Comparison of ENCODE assay signal across 9 mouse cellular contexts in the genomic region with DNA sequence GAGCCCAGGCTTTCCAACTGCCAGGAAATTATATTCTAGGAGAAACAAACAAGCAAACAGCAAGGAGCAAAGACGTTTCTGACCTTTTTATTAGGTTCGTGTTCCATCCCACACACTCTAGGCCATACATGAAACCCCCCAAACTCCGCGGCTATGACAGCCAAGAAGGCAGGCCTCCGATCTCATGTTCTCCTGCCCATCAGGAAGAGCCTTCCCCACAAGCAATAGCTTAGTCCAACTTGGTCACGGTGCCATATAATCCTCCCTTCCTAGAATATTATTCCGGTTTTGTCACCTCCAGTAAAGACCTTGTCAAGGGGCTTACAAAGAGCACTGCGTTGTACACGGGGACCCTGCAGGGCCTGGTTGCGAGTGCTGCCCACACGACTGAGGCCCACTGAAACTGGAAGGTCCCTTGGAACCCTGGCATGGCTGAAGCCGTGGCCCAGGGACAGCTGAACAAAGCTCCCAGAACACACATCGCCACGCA. TPM values are rescaled to one million over a fixed set of nuclear protein-coding genes. Genes with fewer than 3 reads are reported as not detected.
DNase-seq lines count a peak whose midpoint lies in the region; ATAC-seq and TF ChIP-seq lines count a peak whose summit lies in the region.
"Had no signal": no experiment of that assay in that cellular context is flagged by ENCODE, and none has a peak within 500 bp of the region (broad histone marks: within the 10 kb centered on the region; RNA-seq: fewer than 3 reads in every experiment).

No protein-coding gene starts in this region.

- H3K36me3 ChIP-seq in kidney, postnatal 0 days (ENCODE audit: insufficient read depth, low read length), result no peaks in the 10 kb centered on the region
- no peaks in the 10 kb centered on the region for H3K36me3 ChIP-seq in embryonic facial prominence, embryonic 13.5 days
- H3K36me3 ChIP-seq in hindbrain, postnatal 0 days (ENCODE audit: insufficient read depth, low read length), result no peaks in the 10 kb centered on the region
- no peaks in the 10 kb centered on the region for H3K36me3 ChIP-seq in midbrain, postnatal 0 days (ENCODE audit: insufficient read depth, low read length)

- TF ChIP-seq CTCF in kidney, postnatal 0 days (IDR thresholded peaks at IDR 0.05; ENCODE audit: low read depth), result no peak
- no peak for TF ChIP-seq CTCF in hindbrain, postnatal 0 days (IDR thresholded peaks at IDR 0.05; ENCODE audit: low read depth)
- no peak for TF ChIP-seq CTCF in midbrain, postnatal 0 days (IDR thresholded peaks at IDR 0.05)

- no peak for DNase-seq in kidney, postnatal 0 days (ENCODE audit: low spot score)
- DNase-seq in kidney, postnatal 36 days, result no peak
- DNase-seq in hindbrain, postnatal 0 days (ENCODE audit: low spot score), result no peak
- no peak for DNase-seq in midbrain, postnatal 0 days (ENCODE audit: low spot score)
- DNase-seq in spleen, postnatal 14 days (ENCODE audit: low spot score in 2 of 2), result no peak
- no peak for DNase-seq in right cerebral cortex, postnatal 14 days
- no peak for DNase-seq in adipocyte (ENCODE audit: low spot score)
- DNase-seq: cerebellum, postnatal 14 days had no signal

- ATAC-seq in kidney, postnatal 0 days (replicated peaks; ENCODE audit: low FRiP score, low read depth), result no peak
- no peak for ATAC-seq in embryonic facial prominence, embryonic 13.5 days (ENCODE audit: insufficient number of reproducible peaks, insufficient read depth, low FRiP score, low TSS enrichment, low read depth)
- ATAC-seq in hindbrain, postnatal 0 days, result no peak
- ATAC-seq in midbrain, postnatal 0 days (ENCODE audit: low FRiP score), result no peak

- H3K4me2 ChIP-seq in kidney, postnatal 0 days (ENCODE audit: low read length), result peak overlapping the region; percentile 70
- peak overlapping the region; percentile 90 for H3K4me2 ChIP-seq in embryonic facial prominence, embryonic 13.5 days
- H3K4me2 ChIP-seq in hindbrain, postnatal 0 days (ENCODE audit: low read depth, low read length), result peak overlapping the region; percentile 59
- peak overlapping the region; percentile 48 for H3K4me2 ChIP-seq in midbrain, postnatal 0 days (ENCODE audit: low read depth, low read length, poor library complexity, severe bottlenecking)

- peaks cover 15% of the 10 kb centered on the region for H3K4me1 ChIP-seq in kidney, postnatal 0 days (replicated peaks; ENCODE audit: insufficient read depth, low read length)
- H3K4me1 ChIP-seq in embryonic facial prominence, embryonic 13.5 days, result peaks cover 44% of the 10 kb centered on the region
- H3K4me1 ChIP-seq in hindbrain, postnatal 0 days (ENCODE audit: insufficient read depth, low read length), result 0 out of 2 replicates have a peak, but pooled peaks cover 9% of the 10 kb centered on the region
- H3K4me1 ChIP-seq in midbrain, postnatal 0 days (ENCODE audit: insufficient read depth, low read length), result peaks cover 13% of the 10 kb centered on the region

- H3K4me3 ChIP-seq in kidney, postnatal 0 days (replicated peaks; ENCODE audit: low read depth, low read length), result peak overlapping the region; percentile 45
- H3K4me3 ChIP-seq in embryonic facial prominence, embryonic 13.5 days, result peak overlapping the region; percentile 59
- H3K4me3 ChIP-seq in hindbrain, postnatal 0 days (ENCODE audit: low read length), result peak overlapping the region; percentile 43
- peak overlapping the region; percentile 39 for H3K4me3 ChIP-seq in midbrain, postnatal 0 days (ENCODE audit: low read depth, low read length)

- H3K27ac ChIP-seq in kidney, postnatal 0 days, result no peak overlapping the region
- no peak overlapping the region for H3K27ac ChIP-seq in embryonic facial prominence, embryonic 13.5 days
- no peak overlapping the region for H3K27ac ChIP-seq in hindbrain, postnatal 0 days
- H3K27ac ChIP-seq in midbrain, postnatal 0 days (ENCODE audit: low read depth, low read length), result no peak overlapping the region

- H3K27me3 ChIP-seq in kidney, postnatal 0 days (ENCODE audit: insufficient read depth, low read length), result peaks cover 91% of the 10 kb centered on the region
- H3K27me3 ChIP-seq in embryonic facial prominence, embryonic 13.5 days, result peaks cover 99% of the 10 kb centered on the region
- peaks cover 84% of the 10 kb centered on the region for H3K27me3 ChIP-seq in hindbrain, postnatal 0 days (ENCODE audit: insufficient read depth, low read length)
- peaks cover 90% of the 10 kb centered on the region for H3K27me3 ChIP-seq in midbrain, postnatal 0 days (ENCODE audit: insufficient read depth, low read length)

- no peak overlapping the region for H3K9ac ChIP-seq in kidney, postnatal 0 days (ENCODE audit: low read depth, low read length)
- peak overlapping the region; percentile 77 for H3K9ac ChIP-seq in embryonic facial prominence, embryonic 13.5 days
- H3K9ac ChIP-seq in hindbrain, postnatal 0 days (replicated peaks; ENCODE audit: low read length), result peak overlapping the region; percentile 25; the same call in 1 of the 2 replicates
- H3K9ac ChIP-seq in midbrain, postnatal 0 days (replicated peaks; ENCODE audit: low read length, poor library complexity, severe bottlenecking), result no peak overlapping the region

- 11% methylated on average over 14 of the region's 14 CpGs for WGBS in kidney, postnatal 0 days
- 7% methylated on average over 14 of the region's 14 CpGs for WGBS in embryonic facial prominence, embryonic 13.5 days
- 9% methylated on average over 14 of the region's 14 CpGs for WGBS in hindbrain, postnatal 0 days
- WGBS in midbrain, postnatal 0 days, result 5% methylated on average over 14 of the region's 14 CpGs

- H3K9me3 ChIP-seq in kidney, postnatal 0 days (replicated peaks; ENCODE audit: low read length), result no peaks in the 10 kb centered on the region
- no peaks in the 10 kb centered on the region for H3K9me3 ChIP-seq in embryonic facial prominence, embryonic 13.5 days
- H3K9me3 ChIP-seq in hindbrain, postnatal 0 days (ENCODE audit: low read length), result no peaks in the 10 kb centered on the region
- no peaks in the 10 kb centered on the region for H3K9me3 ChIP-seq in midbrain, postnatal 0 days (ENCODE audit: low read length)

RNA-seq across cellular contexts. Expression of gene Foxf2, which starts 3.1 kb away (rescaled TPM):
- not detected in 2 replicates for polyA plus RNA-seq in kidney, postnatal 0 days (2015; fragmentation: Nextera tagmentation; extraction: Ambion mirVana)
- 3.9 and 7.5 TPM in 2 replicates for polyA plus RNA-seq in embryonic facial prominence, embryonic 13.5 days (2015; fragmentation: Nextera tagmentation; extraction: Ambion mirVana)
- total RNA-seq in hindbrain, postnatal 0 days (2014; rRNA removed), result 6.0 and 12.8 TPM in 2 replicates
- polyA plus RNA-seq in hindbrain, postnatal 0 days (2015; fragmentation: Nextera tagmentation; extraction: Ambion mirVana), result 4.4 and 5.5 TPM in 2 replicates
- 7.5 and 11.0 TPM in 2 replicates for total RNA-seq in midbrain, postnatal 0 days (2014; rRNA removed)
- 4.3 and 5.1 TPM in 2 replicates for polyA plus RNA-seq in midbrain, postnatal 0 days (2015; fragmentation: Nextera tagmentation; extraction: Ambion mirVana)

Comparison
In these comparisons a context has a peak if more than half of its experiments do, and no peak if none do; other contexts are left out.
1. H3K9ac ChIP-seq: peak in embryonic facial prominence, embryonic 13.5 days (single experiment) and hindbrain, postnatal 0 days (single experiment); none in kidney, postnatal 0 days (single experiment) and midbrain, postnatal 0 days (single experiment).
2. Peak in every context shown above with its lines, with median percentiles within 50 percentile points of each other: H3K4me2 ChIP-seq and H3K4me3 ChIP-seq.